Mouse (Mus musculus) erythroblast, embryonic 14.5 days (primary cell): Measurements from ENCODE around the gene Plekha1.

ENCODE experiments used
- GATA1 ChIP-seq: IDR thresholded peaks from 2 replicates; pipeline ENCODE4 v1.6.1; 2012; ENCODE audit warnings: low read length, inconsistent platforms, mixed read lengths
- TAL1 ChIP-seq: IDR thresholded peaks from 3 replicates; pipeline ENCODE4 v1.6.1; 2012; ENCODE audit warnings: low read length, inconsistent platforms, mixed read lengths

DNA sequence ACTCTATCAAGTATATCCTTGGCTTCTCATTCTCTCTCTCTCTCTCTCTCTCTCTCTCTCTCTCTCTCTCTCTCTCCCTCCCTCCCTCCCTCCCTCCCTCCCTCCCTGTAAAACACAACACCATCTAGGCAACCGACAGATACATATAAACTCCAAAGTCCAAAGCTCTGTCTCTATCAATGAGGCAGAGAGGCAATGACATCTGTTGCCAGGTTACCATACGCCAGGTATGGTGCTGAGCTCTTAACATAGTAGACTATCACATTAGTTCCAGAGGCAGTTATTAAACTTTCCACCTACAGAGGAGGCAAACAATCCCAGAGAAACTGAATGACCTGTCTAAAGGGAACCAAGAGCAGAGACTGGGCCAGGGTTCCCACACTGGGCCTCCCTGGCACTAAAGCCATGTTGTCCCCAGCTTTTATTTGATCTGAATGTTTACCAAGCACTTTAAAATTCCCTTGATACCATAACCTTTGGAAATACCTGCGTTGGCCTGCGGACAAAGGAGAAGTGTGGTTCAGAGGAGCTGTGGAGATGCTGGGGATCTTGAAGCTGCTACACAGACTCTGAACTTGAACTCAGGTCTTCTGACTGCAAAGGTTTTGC is 10.8 kb upstream of the Plekha1 start:
- TF ChIP-seq GATA1, result no peak
- no peak for TF ChIP-seq TAL1
